Mouse (Mus musculus) small intestine, adult 2 months (tissue): ENCODE results near the gene Gm44805.

ENCODE experiments used
- CTCF ChIP-seq: fragments of 200-500 bp; IDR thresholded peaks from 2 replicates; pipeline ENCODE4 v1.5.1; 2012; ENCODE audit warnings: low read depth, mild to moderate bottlenecking, control low read depth, inconsistent platforms, low read length, moderate library complexity, mixed read lengths; ENCODE audit not compliant: insufficient replicate concordance, insufficient read length; ENCODE audit errors: extremely low read depth
- POLR2A ChIP-seq: fragments of 200-500 bp; IDR thresholded peaks from 2 replicates; pipeline ENCODE4 v1.6.1; 2012; ENCODE audit warnings: low read depth, mild to moderate bottlenecking, control low read depth, inconsistent platforms, low read length, moderate library complexity

DNA sequence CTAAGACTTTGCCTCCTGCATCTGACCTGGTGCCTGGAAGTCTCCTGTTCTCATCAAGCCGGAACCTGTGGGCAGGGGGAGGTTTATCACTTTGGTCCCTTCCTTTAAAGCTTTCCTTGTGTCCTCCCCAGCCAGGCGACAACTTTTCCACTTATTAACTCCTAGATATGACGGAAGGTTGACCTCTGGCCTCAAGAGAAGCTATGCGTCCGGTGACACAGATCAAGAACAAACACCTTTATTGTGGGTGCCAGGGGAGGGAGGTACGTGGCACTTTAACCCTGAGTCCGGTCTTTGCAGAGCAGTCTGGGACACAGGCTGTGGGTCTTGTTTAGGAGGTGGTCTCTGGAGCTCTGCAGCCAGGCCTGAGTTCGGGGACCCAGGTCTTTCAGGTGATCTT is 3.4 kb downstream of the Gm44805 start, which contains the start of gene Apoc2:
- TF ChIP-seq POLR2A = no peak
- TF ChIP-seq CTCF = no peak
